Mouse (Mus musculus) spleen, adult 2 months (tissue): ENCODE results near the gene Arel1. TPM values are rescaled to one million over a fixed set of nuclear protein-coding genes. Genes with fewer than 3 reads are reported as not detected.

ENCODE experiments used
- DNase-seq, 2 experiments: peaks; one replicate each; pipeline versions ENCODE4 v3.0.0 to v3.0.0-alpha.2; 2012 to 2021; ENCODE audit warnings: low spot score in 2 of 2, low read depth in 1 of 2
- H3K27ac ChIP-seq: fragments of 200-500 bp; 2 replicates; pipeline ENCODE4 v1.5.1; 2012; ENCODE audit warnings: low read length, inconsistent platforms; ENCODE audit not compliant: insufficient read depth
- H3K27me3 ChIP-seq: fragments of 200-500 bp; 2 replicates; pipeline ENCODE4 v1.6.1; 2012; ENCODE audit warnings: mild to moderate bottlenecking, moderate library complexity, low read length, inconsistent platforms; ENCODE audit not compliant: control insufficient read depth, insufficient read depth
- H3K36me3 ChIP-seq: fragments of 200-500 bp; 2 replicates; pipeline ENCODE4 v1.6.1; 2012; ENCODE audit warnings: mild to moderate bottlenecking, low read length, inconsistent platforms; ENCODE audit not compliant: control insufficient read depth, insufficient read depth
- H3K4me1 ChIP-seq: fragments of 200-500 bp; 2 replicates; pipeline ENCODE4 v1.6.1; 2011; ENCODE audit warnings: inconsistent platforms; ENCODE audit not compliant: control insufficient read depth, insufficient read depth, insufficient read length
- H3K4me3 ChIP-seq: fragments of 200-500 bp; 2 replicates; pipeline ENCODE4 v1.5.1; 2011; ENCODE audit warnings: mild to moderate bottlenecking, inconsistent platforms; ENCODE audit not compliant: insufficient read depth, insufficient read length; ENCODE audit errors: extremely low read depth
- CTCF ChIP-seq: fragments of 200-500 bp; IDR thresholded peaks from 2 replicates; pipeline ENCODE4 v1.5.1; 2011; ENCODE audit warnings: mild to moderate bottlenecking, inconsistent platforms; ENCODE audit not compliant: insufficient read depth, insufficient read length, insufficient replicate concordance; ENCODE audit errors: extremely low read depth
- POLR2A ChIP-seq: fragments of 200-500 bp; IDR thresholded peaks from 2 replicates; pipeline ENCODE4 v1.6.1; 2011; ENCODE audit warnings: low read depth, low read length, inconsistent platforms
- WGBS: fragments of 180-500 bp; shearing (Covaris S2); methylation state at CpG from one replicate; pipeline ENCODE4 v1.1.7; 2018; 5-methylcytosine and 5-hydroxymethylcytosine counted together
- polyA plus RNA-seq: library from polyadenylated mRNA; depleted of rRNA; stranded (reverse); fragments of >200 nt; gene quantifications from 2 replicates; pipeline ENCODE4 v1.2.3, GENCODE M21; 2012

The Arel1 gene
- polyA plus RNA-seq, 1 experiment: 24.6 TPM

DNA sequence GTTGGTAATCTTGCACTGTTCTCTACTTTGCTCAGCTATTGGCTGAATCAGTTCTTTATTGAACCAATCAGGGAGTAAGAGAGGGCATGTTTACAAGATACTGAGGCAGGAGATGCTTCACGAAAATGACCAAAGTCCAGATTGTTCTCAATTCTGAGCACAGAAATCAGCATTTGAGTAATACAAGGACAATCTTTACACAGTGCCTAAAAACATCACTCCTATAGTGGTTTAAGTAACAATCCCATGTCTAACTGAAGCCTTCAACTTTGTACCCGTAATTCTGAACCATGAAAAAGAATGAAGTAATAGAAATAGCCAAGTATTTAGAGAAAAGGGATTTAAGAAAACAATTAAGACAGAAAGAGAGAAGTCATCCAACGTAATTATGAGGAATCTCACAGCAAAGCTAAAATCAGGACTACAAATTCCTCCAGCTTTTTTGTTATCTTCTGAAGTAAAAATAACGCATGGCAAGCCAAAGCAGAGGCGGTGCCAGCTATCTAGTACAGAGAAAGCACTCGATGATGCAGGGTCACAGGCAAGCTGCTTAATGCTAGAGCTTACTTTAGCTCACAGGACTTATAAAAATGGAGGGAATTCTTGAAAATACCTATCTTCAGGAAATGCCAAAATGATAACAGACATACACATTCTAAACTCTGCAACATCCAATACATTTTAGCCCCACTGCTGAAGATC is 22.0 kb downstream of the Arel1 start:
- 94% methylated on average over 6 of the region's 6 CpGs for WGBS
- TF ChIP-seq POLR2A: no peak
- TF ChIP-seq CTCF: no peak
- no peak overlapping the region for H3K27ac ChIP-seq
- no peak overlapping the region for H3K4me3 ChIP-seq
- H3K27me3 ChIP-seq: no peaks in the 10 kb centered on the region
- H3K4me1 ChIP-seq: no peaks in the 10 kb centered on the region
- DNase-seq: no peak
- H3K36me3 ChIP-seq: peaks cover 18% of the 10 kb centered on the region

DNA sequence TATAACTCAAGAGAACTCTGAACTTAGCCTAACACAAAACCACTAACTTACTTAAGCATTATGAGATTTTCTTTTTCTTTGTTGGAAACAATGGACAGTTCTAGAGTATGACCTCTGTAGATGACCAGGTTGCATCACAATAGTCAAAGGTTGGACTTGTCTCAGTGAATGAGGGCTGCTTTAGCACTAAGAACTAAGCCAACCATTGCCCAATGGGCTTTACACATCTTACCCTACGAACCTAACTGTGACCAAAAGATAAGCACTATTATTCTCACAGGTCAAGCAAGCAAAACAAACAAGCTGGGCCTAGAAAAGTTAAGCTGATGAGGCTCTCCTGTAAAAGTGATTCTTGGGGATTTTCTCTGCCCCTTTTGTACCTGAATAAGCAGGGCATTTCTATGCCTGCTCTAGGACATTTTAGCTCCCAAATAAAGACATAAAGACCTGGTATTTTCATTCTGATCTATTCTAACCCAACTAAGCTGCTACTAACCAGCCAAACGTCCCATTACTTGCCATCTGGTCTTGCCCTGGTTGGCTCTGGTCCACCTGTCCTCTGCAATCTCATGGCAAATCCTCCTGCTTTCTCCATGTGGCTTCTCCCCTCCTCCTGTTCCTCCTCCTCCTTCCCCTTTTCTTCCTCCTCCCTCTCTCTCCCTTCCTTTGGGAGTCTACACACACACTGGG is 22.7 kb downstream of the Arel1 start:
- H3K4me1 ChIP-seq: no peaks in the 10 kb centered on the region
- H3K27ac ChIP-seq: no peak overlapping the region
- no peaks in the 10 kb centered on the region for H3K27me3 ChIP-seq
- no peak overlapping the region for H3K4me3 ChIP-seq
- no peak for DNase-seq
- 90% methylated on average over 2 of the region's 2 CpGs for WGBS
- TF ChIP-seq POLR2A (no peak), CTCF (no peak)
- peaks cover 21% of the 10 kb centered on the region for H3K36me3 ChIP-seq

DNA sequence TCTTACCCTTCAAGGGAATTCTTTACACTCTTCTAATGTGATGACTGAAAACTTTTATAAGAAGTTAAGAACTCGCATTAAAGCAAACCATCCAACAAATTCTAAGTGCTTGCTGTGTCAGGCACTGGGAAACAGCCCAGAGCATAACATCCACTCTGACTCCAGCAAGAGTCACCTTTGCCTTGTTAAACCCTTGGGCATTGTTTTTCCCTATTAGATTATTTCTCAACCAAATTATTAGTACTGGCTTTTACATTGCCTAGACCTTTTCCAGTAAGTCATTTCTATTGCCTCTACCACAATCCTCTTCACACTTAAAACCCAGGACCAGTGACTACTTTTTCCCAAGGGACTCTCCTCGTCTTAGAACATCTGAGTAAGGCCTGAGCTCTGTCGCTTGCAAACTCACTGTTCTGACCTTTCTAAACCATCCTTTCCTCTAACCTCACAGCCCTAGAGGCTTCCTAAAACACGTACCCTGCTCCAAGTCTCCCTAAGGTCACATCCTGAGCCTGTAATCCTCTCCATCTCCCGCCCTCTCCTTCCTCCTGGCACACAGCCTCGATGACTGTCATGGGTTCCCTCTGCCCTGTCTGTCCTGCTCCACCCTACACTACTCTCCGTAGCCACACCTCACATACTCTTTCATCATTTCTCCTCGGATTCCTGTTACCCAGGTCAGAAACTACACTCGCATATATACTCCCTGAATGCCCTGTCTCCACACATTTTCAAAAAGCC is 25.7 kb downstream of the Arel1 start:
- TF ChIP-seq POLR2A: no peak
- TF ChIP-seq CTCF: no peak
- Histone ChIP-seq H3K4me1 (no peaks in the 10 kb centered on the region), H3K27ac (no peak overlapping the region), H3K4me3 (no peak overlapping the region), H3K27me3 (no peaks in the 10 kb centered on the region), H3K36me3 (peaks cover 30% of the 10 kb centered on the region)
- 90% methylated on average over 9 of the region's 9 CpGs for WGBS
- DNase-seq: no peak

DNA sequence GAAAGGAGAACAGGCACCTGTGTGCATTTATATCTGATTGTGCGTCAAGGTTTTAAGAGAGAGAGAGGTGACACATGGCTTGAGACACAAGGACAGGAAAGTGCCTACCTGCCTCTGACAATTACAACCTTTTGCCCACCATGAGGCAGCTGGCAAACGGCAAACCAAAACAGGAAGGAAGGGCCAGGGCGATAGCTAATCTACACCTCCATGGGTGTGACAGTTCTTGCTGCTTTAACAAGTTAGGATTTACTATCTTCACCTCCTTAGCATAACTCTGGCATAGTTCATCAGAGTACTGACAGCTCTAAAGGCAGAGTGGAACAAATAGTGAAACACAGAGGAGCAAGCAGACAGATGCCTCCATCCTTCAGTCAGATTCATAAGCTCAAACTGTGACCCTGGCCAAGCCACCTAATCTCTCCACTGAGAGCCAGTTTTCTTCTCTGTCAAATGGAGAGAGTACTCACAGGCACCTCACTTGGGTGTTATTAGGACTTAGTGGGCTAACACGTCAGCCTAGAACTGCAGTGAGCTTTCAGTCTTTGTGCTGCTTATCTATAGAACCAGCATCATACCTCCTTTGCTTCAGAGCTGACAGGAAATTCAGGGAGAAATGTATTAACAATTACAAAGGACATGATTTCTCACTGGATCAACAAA is 26.4 kb downstream of the Arel1 start:
- TF ChIP-seq POLR2A: no peak
- no peak for TF ChIP-seq CTCF
- Histone ChIP-seq H3K27ac (no peak overlapping the region), H3K36me3 (peaks cover 29% of the 10 kb centered on the region), H3K27me3 (no peaks in the 10 kb centered on the region), H3K4me3 (no peak overlapping the region), H3K4me1 (no peaks in the 10 kb centered on the region)
- 63% methylated on average over 4 of the region's 4 CpGs for WGBS
- no peak for DNase-seq

DNA sequence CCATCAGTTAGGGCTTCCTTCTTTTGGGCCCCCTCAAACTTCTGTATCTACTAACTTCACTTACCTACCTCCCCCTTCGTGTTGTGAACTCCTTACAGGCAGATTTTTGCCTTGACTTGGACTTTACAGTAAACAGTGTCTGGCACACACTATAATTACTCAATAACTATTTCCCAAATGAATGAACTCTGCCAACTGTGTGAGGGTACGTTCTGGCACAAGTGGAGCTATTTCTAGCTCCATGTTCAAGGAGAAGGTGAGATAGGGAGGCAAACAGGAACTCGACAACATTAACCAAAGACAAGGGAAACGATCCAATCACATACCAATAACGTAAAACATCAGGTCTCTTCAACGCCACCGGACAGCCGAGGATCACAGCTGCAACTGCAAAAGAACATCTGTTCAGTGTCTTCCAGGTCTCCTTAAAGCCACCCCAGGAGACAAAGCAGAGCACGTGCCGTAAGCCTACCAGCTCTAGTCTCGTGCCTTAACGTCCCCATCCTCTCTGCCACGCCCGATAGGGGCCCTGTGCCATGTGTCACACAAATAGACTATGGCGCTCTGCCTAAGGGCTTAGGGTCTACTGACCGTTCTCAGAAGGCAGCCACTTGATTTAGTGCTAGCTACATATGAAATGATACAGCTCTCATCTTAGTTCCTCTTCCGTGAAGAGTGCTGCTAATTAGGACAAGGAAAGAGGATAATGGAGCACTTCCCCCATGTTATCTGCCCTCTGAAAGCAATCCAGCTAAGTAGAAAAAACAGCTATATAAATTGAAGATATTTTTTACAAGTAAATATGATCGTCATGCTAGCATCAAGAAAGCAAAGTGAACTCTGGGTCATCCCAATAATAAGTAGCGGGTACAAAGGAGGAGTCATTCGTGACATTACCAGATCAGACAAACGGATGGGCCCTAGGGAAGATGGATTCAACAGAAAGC is 27.4 kb downstream of the Arel1 start:
- Histone ChIP-seq H3K36me3 (peaks cover 29% of the 10 kb centered on the region), H3K4me3 (no peak overlapping the region), H3K4me1 (no peaks in the 10 kb centered on the region), H3K27ac (no peak overlapping the region), H3K27me3 (no peaks in the 10 kb centered on the region)
- no peak for DNase-seq
- TF ChIP-seq POLR2A (no peak), CTCF (no peak)
- WGBS: 91% methylated on average over 21 of the region's 21 CpGs

DNA sequence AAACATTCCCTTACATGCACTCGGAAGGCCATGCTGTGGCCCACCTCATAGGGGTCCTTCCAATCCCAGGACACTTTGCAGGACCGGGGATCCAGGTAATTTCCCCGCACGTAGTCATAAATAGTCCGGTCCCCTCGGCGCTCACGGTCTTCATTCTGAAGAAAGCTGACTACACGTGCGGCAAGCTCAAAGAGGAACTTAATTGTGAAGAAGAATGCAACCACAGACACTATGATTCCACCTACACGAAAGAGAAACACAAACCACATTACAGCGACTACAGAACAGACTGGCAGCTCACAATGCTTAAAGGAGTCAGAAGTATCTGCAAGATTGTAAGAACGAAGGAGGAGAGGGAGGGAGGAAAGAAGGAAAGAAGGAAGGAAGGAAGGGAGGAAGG is 29.0 kb downstream of the Arel1 start:
- Histone ChIP-seq H3K4me3 (no peak overlapping the region), H3K4me1 (no peaks in the 10 kb centered on the region), H3K27me3 (no peaks in the 10 kb centered on the region), H3K27ac (no peak overlapping the region), H3K36me3 (peaks cover 28% of the 10 kb centered on the region)
- no peak for DNase-seq
- WGBS: 59% methylated on average over 13 of the region's 13 CpGs
- TF ChIP-seq CTCF (no peak), POLR2A (no peak)
